Mouse (Mus musculus) myocyte (in vitro differentiated cells): ENCODE measurements around the gene Arhgef3.

Experiments used
- TCF12 ChIP-seq: IDR thresholded peaks from one replicate; pipeline ENCODE4 v1.6.1; 2011; ENCODE audit warnings: mild to moderate bottlenecking, control low read depth; ENCODE audit not compliant: poor library complexity, insufficient read depth, severe bottlenecking
- USF1 ChIP-seq: IDR thresholded peaks from one replicate; pipeline ENCODE4 v1.6.1; 2011; ENCODE audit warnings: low read depth, mild to moderate bottlenecking, control low read depth, moderate library complexity

DNA sequence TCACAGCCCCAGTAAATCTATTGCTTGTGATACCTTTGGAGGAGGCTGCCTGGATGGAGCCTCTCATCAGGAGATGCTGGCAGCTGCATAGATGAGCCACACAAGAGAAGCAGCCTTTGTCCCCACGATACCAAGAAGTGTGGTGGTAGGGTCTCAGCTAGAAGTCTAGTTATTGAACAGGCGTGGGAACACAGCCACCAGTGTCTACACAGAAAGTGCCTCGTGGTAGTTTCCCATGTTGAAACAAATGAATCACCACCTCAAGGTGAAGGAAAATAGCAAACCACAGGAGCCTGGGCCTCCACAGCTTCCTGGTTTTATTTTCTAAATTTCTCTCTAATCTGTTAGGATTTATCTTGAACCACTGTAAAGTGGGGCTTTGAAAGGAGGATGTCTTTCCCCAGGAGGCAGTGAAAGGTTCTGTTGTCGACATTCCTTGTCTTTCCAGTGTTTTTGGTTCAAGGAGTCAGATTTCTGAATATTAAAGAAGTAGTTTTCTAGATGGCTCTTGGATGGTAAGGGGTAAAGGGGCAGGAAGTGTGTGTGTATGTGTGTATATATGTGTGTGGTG, 119.7 kb downstream of the Arhgef3 start:
- no peak for TF ChIP-seq TCF12
- TF ChIP-seq USF1 = no peak
